Mouse (Mus musculus): ENCODE data around the gene Egfl6. TPM values are rescaled to one million over a fixed set of nuclear protein-coding genes. Genes with fewer than 3 reads are reported as not detected.
A peak's percentile ranks its signal among the peaks of the same experiment; 100 is the strongest.

The Egfl6 gene
- total RNA-seq, 1 experiment, result 1.6 TPM

DNA sequence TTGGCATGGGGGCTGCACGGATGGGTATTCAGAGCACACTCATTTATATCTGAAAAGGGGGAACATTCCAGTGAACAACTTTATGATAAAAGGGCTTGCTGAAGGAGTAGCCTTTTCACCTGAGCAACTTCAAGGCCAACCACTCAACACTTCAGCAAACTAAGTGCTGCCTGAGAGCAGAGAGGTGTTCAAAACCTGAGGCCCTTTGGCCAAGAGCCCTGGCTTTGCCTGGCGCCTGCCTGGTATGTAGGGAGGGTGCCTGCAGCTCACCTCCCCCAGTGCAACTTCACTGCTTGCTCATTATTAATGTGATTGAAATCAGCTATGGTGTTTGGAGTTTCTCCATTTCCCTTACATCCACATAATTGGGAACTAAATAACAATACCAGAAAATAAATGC lies 39.0 kb downstream of the Egfl6 start:
- Histone ChIP-seq H3K9me3 (ENCODE audit: control insufficient read depth, insufficient read depth, low read depth, low read length) (no peaks in the 10 kb centered on the region), H3K36me3 (ENCODE audit: control insufficient read depth, insufficient read depth, low read length, poor library complexity, severe bottlenecking) (no peaks in the 10 kb centered on the region), H3K27ac (ENCODE audit: insufficient read depth, low read depth, low read length, poor library complexity, severe bottlenecking) (no peak overlapping the region), H3K9ac (ENCODE audit: insufficient read depth, low read depth, low read length, poor library complexity, severe bottlenecking) (no peak overlapping the region), H3K4me1 (ENCODE audit: control insufficient read depth in 2 of 2, insufficient read depth in 2 of 2, low read length in 2 of 2, poor library complexity in 1 of 2) (no peaks in the 10 kb centered on the region), H3K4me3 (ENCODE audit: insufficient read depth in 1 of 2, low read depth in 1 of 2, low read length in 2 of 2, poor library complexity in 1 of 2, severe bottlenecking in 1 of 2) (no peak overlapping the region)
- DNase-seq (ENCODE audit: low read depth, low spot score), result no peak
- TF ChIP-seq CHD2 (IDR thresholded peaks at IDR 0.05; ENCODE audit: low read depth, low read length) (no peak), ZNF384 (IDR thresholded peaks at IDR 0.05; ENCODE audit: low read depth, low read length) (no peak), ZC3H11A (IDR thresholded peaks at IDR 0.05; ENCODE audit: borderline replicate concordance, low read depth, low read length) (no peak), HCFC1 (IDR thresholded peaks at IDR 0.05; ENCODE audit: borderline replicate concordance, insufficient read depth, low read length) (no peak), MAFK (IDR thresholded peaks at IDR 0.05; ENCODE audit: insufficient read depth, low read depth, low read length) (no peak)
- in situ Hi-C loops (cut with MboI; ENCODE audit: low sequenced_read_pairs in 2 of 2, unreplicated experiment in 2 of 2), result no loop called here

DNA sequence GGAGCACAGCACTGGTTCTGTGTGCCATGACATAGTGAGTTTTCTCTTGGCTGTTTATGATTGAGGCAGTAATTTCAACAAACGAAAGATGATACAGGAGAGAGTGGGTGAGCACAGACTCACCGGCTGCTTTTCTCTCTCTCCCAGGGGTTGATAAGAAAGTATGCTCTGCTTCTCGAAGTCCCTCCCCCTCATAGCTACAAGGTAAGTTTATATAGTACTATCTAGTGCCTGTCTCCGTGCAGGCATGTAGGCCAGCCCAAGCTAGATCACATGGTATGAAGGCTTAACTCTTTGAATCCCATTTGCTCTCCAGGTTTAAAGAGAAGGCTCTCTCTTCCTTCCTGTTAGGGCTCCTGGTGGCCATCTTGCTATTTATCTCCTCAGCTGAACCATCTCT lies 50.4 kb downstream of the Egfl6 start:
- Histone ChIP-seq H3K9me3 (ENCODE audit: control insufficient read depth, insufficient read depth, low read depth, low read length) (no peaks in the 10 kb centered on the region), H3K36me3 (ENCODE audit: control insufficient read depth, insufficient read depth, low read length, poor library complexity, severe bottlenecking) (no peaks in the 10 kb centered on the region), H3K27ac (ENCODE audit: insufficient read depth, low read depth, low read length, poor library complexity, severe bottlenecking) (no peak overlapping the region), H3K4me1 (ENCODE audit: control insufficient read depth in 2 of 2, insufficient read depth in 2 of 2, low read length in 2 of 2, poor library complexity in 1 of 2) (peaks cover 4 to 7% of the 10 kb centered on the region in 2 experiments; a peak in 2 of 4 replicates), H3K4me3 (ENCODE audit: insufficient read depth in 1 of 2, low read depth in 1 of 2, low read length in 2 of 2, poor library complexity in 1 of 2, severe bottlenecking in 1 of 2) (no peak overlapping the region), H3K9ac (ENCODE audit: insufficient read depth, low read depth, low read length, poor library complexity, severe bottlenecking) (no peak overlapping the region; the same call in 1 of the 2 replicates)
- TF ChIP-seq MAFK (IDR thresholded peaks at IDR 0.05; ENCODE audit: insufficient read depth, low read depth, low read length), result no peak
- no peak for TF ChIP-seq ZNF384 (IDR thresholded peaks at IDR 0.05; ENCODE audit: low read depth, low read length)
- TF ChIP-seq CHD2 (IDR thresholded peaks at IDR 0.05; ENCODE audit: low read depth, low read length), result no peak
- no peak for TF ChIP-seq HCFC1 (IDR thresholded peaks at IDR 0.05; ENCODE audit: borderline replicate concordance, insufficient read depth, low read length)
- TF ChIP-seq ZC3H11A (IDR thresholded peaks at IDR 0.05; ENCODE audit: borderline replicate concordance, low read depth, low read length), result no peak
- DNase-seq (ENCODE audit: low read depth, low spot score), result no peak
- in situ Hi-C loops (cut with MboI; ENCODE audit: low sequenced_read_pairs in 2 of 2, unreplicated experiment in 2 of 2), result loop anchor here in 1 of 2 experiments (10.0 kb wide), 1 partner anchor 120 kb away; no protein-coding TSS in a partner anchor

DNA sequence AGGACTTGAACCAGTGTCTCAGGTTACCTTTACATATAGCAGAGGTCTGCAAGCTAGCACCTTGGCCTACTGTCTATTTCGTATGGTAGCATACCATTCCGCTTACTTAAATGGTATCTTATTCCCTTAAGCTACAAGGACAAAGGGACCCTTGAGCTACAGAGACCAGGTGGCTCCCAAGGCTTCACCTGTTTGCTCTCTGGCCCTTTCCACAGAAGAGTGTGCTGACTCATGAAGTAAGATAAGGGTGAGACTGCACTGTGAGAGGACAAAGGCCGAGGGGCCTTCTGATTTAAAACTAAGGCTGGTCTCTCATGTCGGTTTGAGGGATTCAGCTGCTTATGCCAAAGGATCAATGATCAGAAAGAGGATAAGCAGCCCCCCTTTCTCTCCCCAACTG lies 52.1 kb downstream of the Egfl6 start:
- TF ChIP-seq ZNF384 (IDR thresholded peaks at IDR 0.05; ENCODE audit: low read depth, low read length), result no peak
- no peak for TF ChIP-seq MAFK (IDR thresholded peaks at IDR 0.05; ENCODE audit: insufficient read depth, low read depth, low read length)
- TF ChIP-seq HCFC1 (IDR thresholded peaks at IDR 0.05; ENCODE audit: borderline replicate concordance, insufficient read depth, low read length), result no peak
- no peak for TF ChIP-seq CHD2 (IDR thresholded peaks at IDR 0.05; ENCODE audit: low read depth, low read length)
- no peak for TF ChIP-seq ZC3H11A (IDR thresholded peaks at IDR 0.05; ENCODE audit: borderline replicate concordance, low read depth, low read length)
- Histone ChIP-seq H3K9me3 (ENCODE audit: control insufficient read depth, insufficient read depth, low read depth, low read length) (no peaks in the 10 kb centered on the region), H3K36me3 (ENCODE audit: control insufficient read depth, insufficient read depth, low read length, poor library complexity, severe bottlenecking) (no peaks in the 10 kb centered on the region), H3K4me1 (ENCODE audit: control insufficient read depth in 2 of 2, insufficient read depth in 2 of 2, low read length in 2 of 2, poor library complexity in 1 of 2) (peaks cover 4 to 6% of the 10 kb centered on the region in 2 experiments; a peak in 2 of 4 replicates), H3K9ac (ENCODE audit: insufficient read depth, low read depth, low read length, poor library complexity, severe bottlenecking) (no peak overlapping the region), H3K4me3 (ENCODE audit: insufficient read depth in 1 of 2, low read depth in 1 of 2, low read length in 2 of 2, poor library complexity in 1 of 2, severe bottlenecking in 1 of 2) (no peak overlapping the region), H3K27ac (ENCODE audit: insufficient read depth, low read depth, low read length, poor library complexity, severe bottlenecking) (no peak overlapping the region)
- in situ Hi-C loops (cut with MboI; ENCODE audit: low sequenced_read_pairs in 2 of 2, unreplicated experiment in 2 of 2), result loop anchor here in 1 of 2 experiments (10.0 kb wide), 1 partner anchor 121 kb away; no protein-coding TSS in a partner anchor
- DNase-seq (ENCODE audit: low read depth, low spot score), result no peak

GRCm38 (mm10) chrX:166531671-166532070 lies 53.8 kb downstream of the Egfl6 start:
- H3K9ac ChIP-seq (ENCODE audit: insufficient read depth, low read depth, low read length, poor library complexity, severe bottlenecking), result no peak overlapping the region
- no peaks in the 10 kb centered on the region for H3K36me3 ChIP-seq (ENCODE audit: control insufficient read depth, insufficient read depth, low read length, poor library complexity, severe bottlenecking)
- H3K9me3 ChIP-seq (ENCODE audit: control insufficient read depth, insufficient read depth, low read depth, low read length), result no peaks in the 10 kb centered on the region
- no peak overlapping the region for H3K4me3 ChIP-seq (ENCODE audit: insufficient read depth in 1 of 2, low read depth in 1 of 2, low read length in 2 of 2, poor library complexity in 1 of 2, severe bottlenecking in 1 of 2)
- TF ChIP-seq CHD2 (IDR thresholded peaks at IDR 0.05; ENCODE audit: low read depth, low read length) (no peak), ZC3H11A (IDR thresholded peaks at IDR 0.05; ENCODE audit: borderline replicate concordance, low read depth, low read length) (no peak), MAFK (IDR thresholded peaks at IDR 0.05; ENCODE audit: insufficient read depth, low read depth, low read length) (0 out of 2 replicates have a peak, but pooled peaks have one; percentile 4), ZNF384 (IDR thresholded peaks at IDR 0.05; ENCODE audit: low read depth, low read length) (0 out of 2 replicates have a peak, but pooled peaks have one; percentile 35), HCFC1 (IDR thresholded peaks at IDR 0.05; ENCODE audit: borderline replicate concordance, insufficient read depth, low read length) (no peak)
- H3K27ac ChIP-seq (ENCODE audit: insufficient read depth, low read depth, low read length, poor library complexity, severe bottlenecking), result no peak overlapping the region
- H3K4me1 ChIP-seq (ENCODE audit: control insufficient read depth in 2 of 2, insufficient read depth in 2 of 2, low read length in 2 of 2, poor library complexity in 1 of 2), result peaks cover 4 to 6% of the 10 kb centered on the region in 2 experiments; a peak in 2 of 4 replicates
- no peak for DNase-seq (ENCODE audit: low read depth, low spot score)
- in situ Hi-C loops (cut with MboI; ENCODE audit: low sequenced_read_pairs in 2 of 2, unreplicated experiment in 2 of 2), result loop anchor here in 1 of 2 experiments (10.0 kb wide), 1 partner anchor 123 kb away; no protein-coding TSS in a partner anchor

Data from ES-E14 (cell line).